Mouse (Mus musculus): ENCODE measurements around the gene Glp2r.

The Glp2r gene

GRCm38 (mm10) chr11:67664918-67665317 lies 106.0 kb downstream of the Glp2r start:
- in situ Hi-C loops (cut with MboI; ENCODE audit: low sequenced_read_pairs): loop anchor here (25.0 kb wide), 1 partner anchor 553 kb away; no protein-coding TSS in a partner anchor

GRCm38 (mm10) chr11:67664261-67664660 lies 106.7 kb downstream of the Glp2r start:
- in situ Hi-C loops (cut with MboI; ENCODE audit: low sequenced_read_pairs): loop anchor here (25.0 kb wide), 1 partner anchor 552 kb away; no protein-coding TSS in a partner anchor

- in situ Hi-C loops (cut with MboI; ENCODE audit: low sequenced_read_pairs): loop anchor here (25.0 kb wide), 1 partner anchor 551 kb away; no protein-coding TSS in a partner anchor
Observed at GRCm38 (mm10) chr11:67663437-67663836, 107.5 kb downstream of the Glp2r start.

GRCm38 (mm10) chr11:67661465-67661864 lies 109.5 kb downstream of the Glp2r start:
- in situ Hi-C loops (cut with MboI; ENCODE audit: low sequenced_read_pairs): loop anchor here (25.0 kb wide), 1 partner anchor 549 kb away; no protein-coding TSS in a partner anchor

GRCm38 (mm10) chr11:67657685-67658382 lies 113.1 kb downstream of the Glp2r start:
- in situ Hi-C loops (cut with MboI; ENCODE audit: low sequenced_read_pairs): loop anchor here (25.0 kb wide), 1 partner anchor 546 kb away; no protein-coding TSS in a partner anchor

GRCm38 (mm10) chr11:67656811-67657210 lies 114.1 kb downstream of the Glp2r start:
- in situ Hi-C loops (cut with MboI; ENCODE audit: low sequenced_read_pairs): loop anchor here (25.0 kb wide), 1 partner anchor 545 kb away; no protein-coding TSS in a partner anchor

- in situ Hi-C loops (cut with MboI; ENCODE audit: low sequenced_read_pairs): loop anchor here (25.0 kb wide), 1 partner anchor 544 kb away; no protein-coding TSS in a partner anchor
Observed at GRCm38 (mm10) chr11:67656366-67656765, 114.6 kb downstream of the Glp2r start.

- in situ Hi-C loops (cut with MboI; ENCODE audit: low sequenced_read_pairs): loop anchor here (25.0 kb wide), 1 partner anchor 543 kb away; no protein-coding TSS in a partner anchor
Observed at GRCm38 (mm10) chr11:67655236-67655959, 115.6 kb downstream of the Glp2r start.

GRCm38 (mm10) chr11:67654514-67654913 lies 116.4 kb downstream of the Glp2r start:
- in situ Hi-C loops (cut with MboI; ENCODE audit: low sequenced_read_pairs): loop anchor here (25.0 kb wide), 1 partner anchor 542 kb away; no protein-coding TSS in a partner anchor

- in situ Hi-C loops (cut with MboI; ENCODE audit: low sequenced_read_pairs): loop anchor here (25.0 kb wide), 1 partner anchor 541 kb away; no protein-coding TSS in a partner anchor
Observed at GRCm38 (mm10) chr11:67653521-67654090, 117.3 kb downstream of the Glp2r start.

- in situ Hi-C loops (cut with MboI; ENCODE audit: low sequenced_read_pairs): loop anchor here (25.0 kb wide), 1 partner anchor 541 kb away; no protein-coding TSS in a partner anchor
Observed at GRCm38 (mm10) chr11:67652893-67653255, 118.1 kb downstream of the Glp2r start.

GRCm38 (mm10) chr11:67652194-67652892 lies 118.6 kb downstream of the Glp2r start:
- in situ Hi-C loops (cut with MboI; ENCODE audit: low sequenced_read_pairs): loop anchor here (25.0 kb wide), 1 partner anchor 540 kb away; no protein-coding TSS in a partner anchor

GRCm38 (mm10) chr11:67651731-67652130 lies 119.2 kb downstream of the Glp2r start:
- in situ Hi-C loops (cut with MboI; ENCODE audit: low sequenced_read_pairs): loop anchor here (25.0 kb wide), 1 partner anchor 539 kb away; no protein-coding TSS in a partner anchor

GRCm38 (mm10) chr11:67649971-67650707 lies 120.8 kb downstream of the Glp2r start:
- in situ Hi-C loops (cut with MboI; ENCODE audit: low sequenced_read_pairs): loop anchor here (25.0 kb wide), 1 partner anchor 538 kb away; no protein-coding TSS in a partner anchor

GRCm38 (mm10) chr11:67648651-67649407 lies 122.1 kb downstream of the Glp2r start:
- in situ Hi-C loops (cut with MboI; ENCODE audit: low sequenced_read_pairs): no loop called here

GRCm38 (mm10) chr11:67647745-67648144 lies 123.2 kb downstream of the Glp2r start:
- in situ Hi-C loops (cut with MboI; ENCODE audit: low sequenced_read_pairs): no loop called here

- in situ Hi-C loops (cut with MboI; ENCODE audit: low sequenced_read_pairs): no loop called here
Observed at GRCm38 (mm10) chr11:67644632-67645149, 126.3 kb downstream of the Glp2r start.

GRCm38 (mm10) chr11:67643465-67643864 lies 127.5 kb downstream of the Glp2r start:
- in situ Hi-C loops (cut with MboI; ENCODE audit: low sequenced_read_pairs): no loop called here

- in situ Hi-C loops (cut with MboI; ENCODE audit: low sequenced_read_pairs): no loop called here
Observed at GRCm38 (mm10) chr11:67642835-67643234, 128.1 kb downstream of the Glp2r start.
